Mouse (Mus musculus): ENCODE data around the gene Soat2.

Soat2 gene

DNA sequence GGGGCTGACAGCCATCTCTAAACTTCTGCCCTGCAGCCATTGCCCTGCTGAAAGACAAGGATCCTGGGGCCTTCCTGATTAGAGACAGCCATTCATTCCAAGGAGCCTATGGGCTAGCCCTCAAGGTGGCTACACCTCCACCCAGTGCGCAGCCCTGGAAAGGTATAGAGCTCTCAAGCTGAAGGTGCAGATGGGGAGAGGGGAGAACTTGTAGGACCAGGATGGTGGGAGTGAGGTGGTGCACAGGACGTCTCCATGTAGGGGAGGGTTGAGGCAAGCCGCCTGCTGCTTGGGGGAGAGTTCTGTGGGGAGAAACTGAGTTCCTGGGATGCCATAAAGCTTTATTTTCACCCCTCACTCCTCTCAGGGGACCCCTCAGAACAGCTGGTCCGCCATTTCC is 36.7 kb upstream of the Soat2 start:
- DNase-seq (ENCODE audit: low read depth, low spot score), result no peak

GRCm38 (mm10) chr15:102114651-102115260 is 35.6 kb upstream of the Soat2 start:
- DNase-seq (ENCODE audit: low read depth, low spot score), result no peak

DNA sequence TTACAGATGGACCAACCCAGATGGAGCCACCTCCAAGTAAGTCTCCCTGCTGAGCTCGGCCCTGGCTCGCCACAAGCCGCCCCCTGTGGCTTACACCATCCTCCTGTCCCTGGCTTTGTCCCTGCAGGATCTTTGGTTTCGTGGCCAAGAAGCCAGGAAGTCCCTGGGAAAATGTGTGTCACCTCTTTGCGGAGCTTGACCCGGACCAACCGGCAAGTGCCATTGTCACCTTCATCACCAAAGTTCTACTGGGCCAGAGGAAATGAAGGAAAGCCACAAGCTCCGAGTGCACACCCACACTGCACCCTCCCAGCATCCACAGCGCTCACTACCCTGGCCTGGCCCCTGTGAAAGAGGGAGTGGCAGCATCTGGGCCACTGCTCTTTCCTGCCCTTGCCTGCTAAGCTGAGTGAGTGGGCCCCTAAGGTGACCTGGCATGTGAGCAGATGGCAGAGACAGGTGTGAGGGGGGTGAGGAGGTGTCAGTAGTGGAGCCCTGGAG is 34.5 kb upstream of the Soat2 start:
- DNase-seq (ENCODE audit: low read depth, low spot score), result no peak

DNA sequence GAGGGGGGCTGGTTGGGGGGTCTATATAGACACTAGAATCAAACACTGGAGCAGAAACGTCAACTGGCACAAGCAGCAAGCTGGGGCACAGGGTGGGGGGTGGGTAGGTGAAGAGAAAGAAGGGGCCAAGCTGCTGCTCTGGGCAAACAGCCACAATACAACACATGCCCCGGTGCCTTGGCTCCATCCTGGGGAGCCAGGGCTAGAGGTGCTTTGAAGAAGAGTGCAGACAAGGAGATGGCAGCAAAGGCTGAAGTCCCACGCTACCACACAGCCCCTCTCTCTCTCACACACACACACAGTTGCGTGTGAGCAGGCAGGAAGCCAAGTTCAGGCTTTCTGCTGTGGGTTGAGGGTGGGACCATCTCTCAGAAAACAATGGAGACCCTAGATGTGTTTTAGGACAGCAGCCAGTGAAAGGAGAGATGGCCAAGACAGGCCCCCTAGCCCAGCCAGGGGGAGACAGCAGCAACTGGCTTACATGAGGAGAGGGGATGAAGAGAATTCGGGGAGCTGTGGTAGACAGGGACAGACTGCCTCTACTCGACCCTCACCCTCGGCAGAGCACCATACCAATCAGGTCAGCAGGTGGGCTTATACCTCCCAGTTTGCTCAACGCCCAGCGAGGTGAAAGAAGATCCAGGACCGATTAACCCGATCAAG is 33.4 kb upstream of the Soat2 start:
- DNase-seq (ENCODE audit: low read depth, low spot score), result no peak

DNA sequence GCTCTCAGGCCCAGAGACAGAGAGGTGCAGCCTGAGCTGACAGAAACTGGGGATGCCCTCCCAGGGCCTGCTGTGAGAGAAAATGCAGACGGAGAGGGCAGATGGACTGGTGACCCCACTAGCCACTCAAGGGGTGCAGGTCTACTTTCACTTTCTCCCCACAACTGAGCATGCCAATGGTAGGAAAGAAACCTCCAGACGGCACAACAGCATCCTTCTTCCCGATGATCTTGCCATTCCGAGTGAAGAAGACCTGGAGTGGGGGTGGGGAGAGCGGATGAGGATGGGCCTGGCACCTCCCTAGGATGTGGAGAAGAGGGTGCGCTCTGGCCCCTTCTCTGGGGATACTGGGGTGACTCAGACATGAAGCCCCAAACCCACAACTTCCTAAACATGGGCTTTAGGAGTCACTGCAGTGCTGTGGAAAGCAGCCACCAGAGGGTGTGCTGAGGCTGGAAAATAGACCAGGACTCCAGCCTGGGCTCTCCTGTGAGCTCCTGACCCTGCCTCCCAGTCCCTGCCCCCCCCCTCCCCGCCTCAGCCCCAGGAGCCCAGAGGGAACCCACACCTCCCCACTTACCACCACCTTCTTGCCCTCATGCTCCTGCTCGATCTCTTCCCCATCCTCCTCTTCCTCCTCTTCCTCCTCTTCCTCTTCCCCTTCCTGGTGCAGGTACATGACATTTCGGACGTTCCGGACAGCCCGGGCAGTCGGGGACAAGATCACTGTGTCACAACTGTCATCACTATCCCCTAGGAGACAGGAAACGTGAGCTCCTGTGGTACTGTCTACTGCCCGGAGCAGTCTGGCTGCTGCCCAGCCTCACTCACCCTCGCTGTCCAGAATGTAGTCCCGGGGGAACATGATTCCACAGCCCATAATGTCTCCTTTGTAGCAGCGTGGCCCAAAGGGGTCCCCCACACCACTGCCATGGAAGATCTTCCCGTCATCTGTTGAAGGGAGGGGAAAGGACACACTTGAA is 32.6 kb upstream of the Soat2 start:
- DNase-seq (ENCODE audit: low read depth, low spot score), result peak; percentile 80

DNA sequence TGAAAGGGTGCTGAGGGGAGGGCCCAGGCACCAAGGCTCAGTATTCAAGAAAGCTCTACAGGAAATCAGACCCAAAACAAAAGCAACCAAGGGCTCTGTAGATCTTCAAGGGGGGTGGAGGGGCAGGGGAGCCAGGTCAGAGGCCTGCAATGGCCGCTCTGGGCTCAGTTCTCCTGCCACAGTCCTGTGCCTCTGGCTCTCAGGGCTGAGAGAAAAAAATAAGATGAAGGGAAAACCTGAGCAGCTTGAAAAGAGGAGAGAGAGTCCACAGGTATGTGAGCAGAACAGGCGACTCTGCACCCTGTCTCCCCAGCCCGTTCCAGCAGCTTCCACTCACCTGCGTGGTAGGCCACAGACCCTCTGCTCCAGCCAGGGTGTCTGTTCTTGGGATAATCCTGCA is 31.7 kb upstream of the Soat2 start:
- DNase-seq (ENCODE audit: low read depth, low spot score), result no peak

- DNase-seq (ENCODE audit: low read depth, low spot score), result no peak
Measured at GRCm38 (mm10) chr15:102119121-102119830, 31.1 kb upstream of the Soat2 start.

DNA sequence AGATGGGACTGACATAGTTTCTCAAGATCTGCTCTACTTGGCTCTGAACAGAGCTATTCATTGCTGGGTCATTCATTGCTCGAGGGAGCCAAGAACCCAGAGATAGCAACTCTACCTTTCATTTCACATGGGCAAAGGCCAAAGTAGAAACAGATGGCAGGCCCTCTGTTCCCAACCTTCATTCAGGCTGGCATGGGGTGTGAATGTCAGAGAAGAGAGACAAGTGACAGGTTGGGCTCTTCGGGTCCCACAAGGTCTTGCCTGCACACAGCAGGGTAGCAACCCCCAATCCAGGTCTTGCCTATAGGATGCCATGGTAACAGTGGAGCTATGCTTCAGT is 30.5 kb upstream of the Soat2 start:
- no peak for DNase-seq (ENCODE audit: low read depth, low spot score)

GRCm38 (mm10) chr15:102120530-102120929 is 29.8 kb upstream of the Soat2 start:
- DNase-seq (ENCODE audit: low read depth, low spot score), result no peak

- DNase-seq (ENCODE audit: low read depth, low spot score), result no peak
Measured at GRCm38 (mm10) chr15:102126303-102126702, 24.0 kb upstream of the Soat2 start.

- no peak for DNase-seq (ENCODE audit: low read depth, low spot score)
Measured at GRCm38 (mm10) chr15:102133314-102133713, 17.0 kb upstream of the Soat2 start.

DNA sequence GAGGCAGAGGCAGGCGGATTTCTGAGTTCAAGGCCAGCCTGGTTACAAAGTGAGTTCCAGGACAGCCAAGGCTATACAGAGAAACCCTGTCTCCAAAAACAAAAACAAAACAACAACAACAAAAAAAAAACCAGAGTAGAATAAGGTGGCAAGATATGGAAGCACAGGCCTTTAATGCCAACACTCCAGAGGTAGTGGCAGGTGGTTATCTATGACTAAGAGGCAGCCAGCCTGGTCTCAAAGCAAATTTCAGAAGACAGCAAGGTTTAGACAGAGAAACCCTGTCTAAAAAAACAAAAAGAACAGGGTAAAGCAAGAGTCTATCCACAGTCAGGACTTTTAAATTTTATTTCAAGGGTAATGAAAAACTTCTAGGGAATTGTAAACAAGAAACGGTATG is 15.6 kb upstream of the Soat2 start:
- DNase-seq (ENCODE audit: low read depth, low spot score), result no peak

DNA sequence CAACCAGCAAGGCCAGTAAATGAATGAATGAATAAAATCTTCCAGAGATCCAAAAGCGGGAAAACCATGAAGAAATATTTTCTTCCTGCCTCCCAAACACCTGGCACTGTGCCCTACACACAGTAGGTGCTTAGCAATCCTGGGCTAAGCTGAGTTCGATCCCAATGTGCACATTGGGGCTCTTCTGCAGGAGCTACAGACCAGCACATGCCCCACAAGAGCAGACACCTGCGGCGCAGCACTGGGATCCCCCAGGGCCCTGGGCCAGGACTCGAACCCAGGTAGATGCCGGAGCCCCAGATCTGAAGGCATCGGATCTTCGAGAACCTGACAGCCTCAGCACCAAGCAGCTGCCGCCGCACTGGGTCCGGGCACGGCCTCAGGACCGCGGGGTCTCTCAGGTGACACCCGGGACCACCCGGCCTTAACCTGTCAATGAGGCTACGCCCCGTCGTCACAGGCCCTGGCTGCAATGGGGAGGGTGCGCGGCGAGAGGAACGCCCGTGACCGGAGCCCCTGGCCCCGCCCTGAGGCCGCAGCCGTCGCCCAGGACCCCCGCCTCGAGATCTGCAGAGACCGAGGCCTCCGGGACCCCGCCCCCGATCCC is 14.7 kb upstream of the Soat2 start:
- DNase-seq (ENCODE audit: low read depth, low spot score), result no peak

DNA sequence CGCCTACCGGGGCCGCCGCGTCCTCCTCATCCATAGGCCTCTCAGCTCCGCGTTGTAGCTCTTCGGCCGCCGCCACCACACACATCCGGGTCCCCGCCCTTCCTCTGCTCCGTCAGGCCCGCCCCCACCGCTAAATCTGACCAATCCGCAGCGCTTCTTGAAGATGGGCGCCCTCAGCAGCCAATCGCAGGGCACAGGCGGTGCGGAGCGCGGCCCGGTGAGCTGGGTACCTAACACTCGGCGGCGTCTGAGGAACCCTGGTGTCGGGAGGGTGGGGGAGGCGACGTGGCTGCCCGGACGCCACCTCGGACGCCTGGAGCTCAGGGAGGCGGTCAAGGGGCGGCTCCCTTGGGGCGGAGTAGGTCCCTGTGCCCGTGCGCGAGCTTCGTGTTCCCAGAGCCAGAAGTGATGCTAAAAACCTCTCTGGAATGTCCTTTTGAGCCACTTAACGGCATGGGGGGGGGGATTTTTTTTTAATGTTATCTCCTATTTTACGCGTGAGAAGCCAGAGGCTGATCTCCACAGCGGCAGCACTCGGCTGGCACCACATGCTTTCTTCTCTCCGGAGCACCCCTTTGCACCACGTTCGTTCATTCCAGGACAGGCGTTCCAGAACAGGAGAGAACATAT is 14.1 kb upstream of the Soat2 start, which contains the start of gene Spryd3:
Gene Spryd3, minus strand, starts transcription at position 106 of the 630 bp plus-strand sequence.
- peak; percentile 94 for DNase-seq (ENCODE audit: low read depth, low spot score)

DNA sequence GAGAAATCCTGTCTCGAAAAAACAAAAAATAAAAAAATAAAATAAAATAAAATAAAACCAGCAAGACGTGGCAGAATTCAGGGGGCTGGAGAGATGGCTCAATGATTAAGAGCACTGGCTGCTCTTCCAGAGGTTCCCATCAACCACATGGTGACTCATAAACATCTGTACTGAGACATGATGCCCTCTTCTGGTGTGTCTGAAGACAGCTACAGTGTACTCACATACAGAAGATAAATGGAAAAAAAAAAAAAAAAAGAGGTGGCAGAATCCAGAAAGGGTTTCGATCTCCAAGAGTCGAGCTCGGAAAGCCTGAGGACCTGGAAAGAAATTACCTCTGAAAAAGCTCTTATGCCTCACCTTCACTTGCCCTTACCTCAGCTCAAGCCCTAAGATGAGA is 9.2 kb upstream of the Soat2 start:
- peak; percentile 43 for DNase-seq (ENCODE audit: low read depth, low spot score)

GRCm38 (mm10) chr15:102142914-102143912 is 7.1 kb upstream of the Soat2 start:
- peak; percentile 97 for DNase-seq (ENCODE audit: low read depth, low spot score)

GRCm38 (mm10) chr15:102144274-102144711 is 6.0 kb upstream of the Soat2 start, which contains the start of gene Igfbp6:
Gene Igfbp6, plus strand, starts transcription at chr15:102144362.
- no peak for DNase-seq (ENCODE audit: low read depth, low spot score)

DNA sequence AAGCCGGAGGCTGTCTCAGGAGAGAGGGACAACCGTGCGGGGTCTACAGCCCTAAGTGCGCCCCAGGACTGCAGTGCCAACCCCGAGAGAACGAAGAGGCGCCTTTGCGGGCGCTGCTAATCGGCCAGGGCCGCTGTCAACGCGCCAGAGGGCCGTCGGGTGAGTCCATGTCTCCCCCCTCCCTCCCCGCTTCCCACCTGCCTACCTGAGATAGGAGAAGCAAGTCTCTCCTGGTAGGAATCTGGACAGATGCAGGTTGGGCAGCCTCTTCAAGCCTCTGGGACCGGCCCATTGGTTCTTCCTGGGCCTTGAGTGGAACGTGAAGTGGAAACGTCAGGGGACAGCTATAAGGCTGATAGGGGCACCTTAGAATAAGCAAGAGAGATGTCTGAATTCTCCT is 5.6 kb upstream of the Soat2 start:
- DNase-seq (ENCODE audit: low read depth, low spot score), result no peak

GRCm38 (mm10) chr15:102145330-102145729 is 5.0 kb upstream of the Soat2 start:
- DNase-seq (ENCODE audit: low read depth, low spot score), result peak; percentile 98
